Mouse (Mus musculus) liver, postnatal 0 days (tissue): ENCODE data around the gene Usp17la.

Source experiments
- CTCF ChIP-seq: sonication (generic); IDR thresholded peaks from 2 replicates; pipeline ENCODE4 v1.5.1; 2016; ENCODE audit warnings: antibody characterized with exemption, low read depth
- EP300 ChIP-seq: IDR thresholded peaks from 2 replicates; pipeline ENCODE4 v1.6.1; 2016; ENCODE audit warnings: antibody characterized with exemption, low read depth, mild to moderate bottlenecking

GRCm38 (mm10) chr7:104857683-104858082, 874 bp downstream of the Usp17la start:
- no peak for TF ChIP-seq CTCF
- no peak for TF ChIP-seq EP300
